Mouse (Mus musculus): ENCODE data around the gene Atp5f1.

- TF ChIP-seq CTCF (IDR thresholded peaks at IDR 0.05; ENCODE audit: low read depth) (no peak), EP300 (IDR thresholded peaks at IDR 0.05; ENCODE audit: low read depth) (no peak)
Measured at GRCm38 (mm10) chr3:105921959-105922358, 37.9 kb downstream of the Atp5f1 start.

All from liver, postnatal 0 days (tissue).